Mouse (Mus musculus): ENCODE measurements around the gene Med12. TPM values are rescaled to one million over a fixed set of nuclear protein-coding genes. Genes with fewer than 3 reads are reported as not detected.

Med12 gene
- 10 to 100 TPM; 29.5 to 36.6 TPM for total RNA-seq (2021)
- long read RNA-seq, experiment 1, full-length matches to known transcripts = 2 of 13 reads
- long read RNA-seq, experiment 1, partial matches to known transcripts = 6 of 13 reads
- long read RNA-seq, experiment 1, other reads (novel, unspliced or antisense) = 5 of 13 reads
- long read RNA-seq, experiment 2, full-length matches to known transcripts = 1 of 15 reads
- long read RNA-seq, experiment 2, partial matches to known transcripts = 6 of 15 reads
- long read RNA-seq, experiment 2, other reads (novel, unspliced or antisense) = 8 of 15 reads

- DNase-seq (ENCODE audit: low spot score in 2 of 2) = peak; percentile 72 to 82
- Histone ChIP-seq H3K27ac (peak within 1 kb of the TSS; percentile 79), H3K4me3 (peak within 1 kb of the TSS; percentile 68)
- TF ChIP-seq CTCF (conservative IDR thresholded peaks at IDR 0.05) = no peak
Measured at GRCm38 (mm10) chrX:101273875-101274738, at the start of gene Med12. Med12 (plus strand) TSS chrX:101274030.

DNA sequence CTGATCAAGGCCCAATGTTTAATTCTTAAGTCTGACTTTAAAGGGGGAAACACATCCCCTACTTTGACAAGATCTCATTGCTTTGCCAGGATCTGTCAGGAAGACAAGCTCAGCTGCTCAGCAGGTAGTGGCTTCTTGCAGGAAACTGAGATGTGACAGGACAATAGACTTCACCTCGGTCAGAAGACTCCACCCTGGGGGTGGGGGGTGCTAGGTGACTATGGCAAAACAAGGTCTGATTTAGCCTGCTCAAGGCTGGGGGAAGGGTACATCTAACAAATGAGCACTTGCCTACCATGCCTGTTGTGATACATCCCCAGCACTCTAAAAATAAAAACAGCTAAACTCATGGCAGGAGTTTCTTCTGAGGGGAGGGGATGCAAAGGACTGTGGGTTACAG lies 28.8 kb upstream of the Med12 start:
- no peak overlapping the region for H3K27ac ChIP-seq
- TF ChIP-seq CTCF (conservative IDR thresholded peaks at IDR 0.05) = no peak
- DNase-seq (ENCODE audit: low spot score in 2 of 2) = no peak
- no peak overlapping the region for H3K4me3 ChIP-seq

DNA sequence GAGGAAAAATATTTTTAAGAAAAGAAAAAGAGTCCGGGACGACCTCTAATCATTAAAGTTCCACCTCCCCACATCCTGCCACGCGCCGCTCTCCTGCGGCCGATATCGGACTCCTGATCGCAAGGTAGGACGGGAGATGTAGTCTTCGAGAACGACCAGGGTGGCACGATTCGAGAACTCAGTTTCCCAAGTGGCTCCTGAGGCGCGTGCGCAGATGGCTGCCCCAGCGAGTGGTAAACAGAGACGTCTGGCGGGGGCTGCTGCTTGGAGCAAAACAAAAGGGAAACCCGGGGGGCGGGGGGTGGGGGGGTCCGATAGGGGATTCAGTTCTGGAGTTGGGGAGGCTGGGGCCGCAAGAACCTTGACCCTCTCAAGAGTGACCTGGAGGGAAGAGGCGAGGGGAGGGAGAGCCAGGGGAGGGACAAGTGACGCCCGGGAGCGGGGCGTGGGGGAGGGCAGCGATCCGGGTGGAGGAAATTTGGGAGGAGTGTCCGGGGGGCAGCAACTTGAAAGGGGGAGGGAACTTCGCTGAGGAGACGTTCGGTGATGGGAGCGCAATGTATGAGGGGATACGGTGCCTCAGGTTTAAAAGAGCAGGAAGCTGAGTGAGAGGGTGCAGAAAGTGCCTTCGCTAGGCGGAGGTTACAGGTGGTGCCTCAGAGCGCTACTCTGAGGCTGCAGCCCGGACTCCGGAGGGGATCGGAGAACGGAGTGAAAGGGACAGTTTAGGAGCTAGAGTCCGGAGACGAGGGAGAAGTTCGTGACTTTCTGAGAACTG lies 19.7 kb upstream of the Med12 start, which contains the start of gene Foxo4:
Gene Foxo4 (plus strand): TSS at position 577 of the 778 bp plus-strand sequence.
- peak; percentile 78 to 87 for DNase-seq (ENCODE audit: low spot score in 2 of 2)
- Histone ChIP-seq H3K27ac (peak within 1 kb of the TSS; percentile 82), H3K4me3 (peak within 1 kb of the TSS; percentile 64)
- no peak for TF ChIP-seq CTCF (conservative IDR thresholded peaks at IDR 0.05)

DNA sequence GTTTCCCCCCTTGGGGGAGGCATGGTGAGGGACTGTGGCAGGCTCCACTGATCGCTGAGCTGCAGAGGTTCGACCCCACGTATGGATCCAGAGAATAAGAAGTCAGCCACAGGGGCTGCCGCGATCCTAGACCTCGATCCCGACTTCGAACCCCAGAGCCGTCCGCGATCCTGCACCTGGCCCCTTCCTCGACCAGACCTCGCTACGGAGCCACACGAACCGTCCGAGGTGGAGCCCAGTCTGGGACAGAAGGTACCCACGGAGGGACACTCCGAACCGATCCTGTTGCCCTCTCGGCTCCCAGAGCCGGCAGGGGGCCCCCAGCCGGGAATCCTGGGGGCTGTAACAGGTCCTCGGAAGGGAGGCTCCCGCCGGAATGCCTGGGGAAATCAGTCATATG lies 19.1 kb upstream of the Med12 start:
- H3K4me3 ChIP-seq = peak overlapping the region; percentile 64
- peak overlapping the region; percentile 82; the same call in 1 of the 2 replicates for H3K27ac ChIP-seq
- DNase-seq (ENCODE audit: low spot score in 2 of 2) = no peak
- no peak for TF ChIP-seq CTCF (conservative IDR thresholded peaks at IDR 0.05)

DNA sequence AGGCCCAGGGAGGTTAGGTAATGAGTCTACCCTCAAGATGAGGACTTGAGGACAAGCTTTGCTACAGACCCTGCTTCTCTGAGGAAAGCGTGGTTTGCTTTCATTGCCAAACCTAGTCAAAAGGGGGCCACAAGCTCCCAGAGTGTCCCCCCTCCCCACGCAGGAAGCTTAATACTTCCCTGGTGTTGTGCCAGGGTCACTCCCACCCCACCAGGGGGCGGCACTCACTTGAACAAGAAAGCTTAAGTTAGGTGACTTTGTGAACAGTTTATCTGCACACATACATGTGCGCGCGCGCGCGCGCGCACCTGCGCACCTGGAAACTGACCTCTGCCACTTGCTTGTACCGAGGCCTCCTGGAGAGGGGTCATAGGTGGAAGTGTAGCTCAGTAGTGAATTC lies 17.2 kb upstream of the Med12 start:
- Histone ChIP-seq H3K27ac (no peak overlapping the region), H3K4me3 (no peak overlapping the region)
- no peak for DNase-seq (ENCODE audit: low spot score in 2 of 2)
- peak; percentile 42 for TF ChIP-seq CTCF (conservative IDR thresholded peaks at IDR 0.05)

- TF ChIP-seq CTCF (conservative IDR thresholded peaks at IDR 0.05) = no peak
- Histone ChIP-seq H3K4me3 (no peak overlapping the region), H3K27ac (no peak overlapping the region)
- DNase-seq (ENCODE audit: low spot score in 2 of 2) = no peak
Measured at GRCm38 (mm10) chrX:101260441-101261325, 13.1 kb upstream of the Med12 start.

DNA sequence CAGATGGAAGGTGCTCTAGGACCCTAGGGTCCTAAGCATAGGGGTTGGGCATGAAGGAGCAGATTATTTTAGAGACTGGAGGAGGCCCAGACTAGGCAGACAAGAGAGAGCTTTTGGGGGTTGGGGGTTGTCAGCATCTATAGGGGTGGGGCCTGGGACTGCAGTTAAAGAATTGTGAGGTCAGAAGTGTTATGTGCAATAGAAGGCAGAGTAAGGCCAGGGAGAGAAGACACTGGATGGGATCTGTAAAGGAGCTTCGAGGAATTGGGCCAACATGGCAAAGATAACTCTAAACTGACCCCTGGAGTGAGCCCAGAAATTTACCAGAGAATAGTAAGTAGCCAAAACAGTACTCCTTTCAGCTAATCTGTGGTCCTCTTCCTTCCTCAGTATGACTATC lies 9.9 kb upstream of the Med12 start, which contains the start of gene Gm614:
Gene Gm614 (minus strand): TSS at position 101 of the 400 bp plus-strand sequence.
- H3K4me3 ChIP-seq = no peak within 1 kb of the TSS
- no peak for TF ChIP-seq CTCF (conservative IDR thresholded peaks at IDR 0.05)
- H3K27ac ChIP-seq = no peak within 1 kb of the TSS
- no peak for DNase-seq (ENCODE audit: low spot score in 2 of 2)

GRCm38 (mm10) chrX:101266631-101267030 lies 7.2 kb upstream of the Med12 start:
- DNase-seq (ENCODE audit: low spot score in 2 of 2) = no peak
- Histone ChIP-seq H3K27ac (no peak overlapping the region), H3K4me3 (no peak overlapping the region)
- TF ChIP-seq CTCF (conservative IDR thresholded peaks at IDR 0.05) = no peak

DNA sequence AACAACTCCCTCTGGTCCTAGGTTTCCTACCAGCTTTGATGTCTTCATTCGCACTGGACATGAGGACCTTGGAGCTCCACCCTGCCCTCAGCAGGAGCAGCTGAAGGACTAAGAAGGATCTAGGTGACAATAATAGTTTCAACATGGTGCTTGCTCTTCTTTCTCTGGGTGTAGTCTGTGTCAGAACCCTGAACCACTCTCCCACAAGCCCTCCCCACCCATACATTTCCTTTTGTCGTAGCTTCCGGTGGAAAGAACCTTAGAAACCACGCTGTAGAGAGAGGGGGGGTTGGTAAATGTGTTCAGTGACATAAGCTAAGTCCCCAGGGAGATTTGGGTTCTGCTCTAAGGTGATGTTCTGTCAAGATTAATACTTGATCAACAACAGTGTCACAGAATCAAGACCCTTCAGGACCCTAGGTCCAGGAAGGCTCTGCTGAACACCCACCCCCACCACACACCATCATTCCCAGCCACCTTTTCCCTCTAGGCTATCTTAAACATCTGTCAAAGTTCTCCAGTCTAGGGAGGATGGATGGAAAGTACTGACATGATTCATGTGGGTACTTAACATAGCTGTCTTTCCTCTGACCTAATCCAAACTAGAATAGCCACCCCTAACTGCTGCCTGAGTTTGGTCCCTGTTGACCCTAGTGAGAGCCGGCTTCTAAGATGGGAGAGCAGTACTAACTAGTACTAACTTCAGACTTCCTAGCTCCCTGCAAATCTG lies 5.6 kb upstream of the Med12 start, which contains the start of gene Il2rg:
Gene Il2rg (minus strand): TSS at position 231 of the 730 bp plus-strand sequence.
- DNase-seq (ENCODE audit: low spot score in 2 of 2) = no peak
- Histone ChIP-seq H3K4me3 (no peak within 1 kb of the TSS), H3K27ac (no peak within 1 kb of the TSS)
- TF ChIP-seq CTCF (conservative IDR thresholded peaks at IDR 0.05) = no peak

DNA sequence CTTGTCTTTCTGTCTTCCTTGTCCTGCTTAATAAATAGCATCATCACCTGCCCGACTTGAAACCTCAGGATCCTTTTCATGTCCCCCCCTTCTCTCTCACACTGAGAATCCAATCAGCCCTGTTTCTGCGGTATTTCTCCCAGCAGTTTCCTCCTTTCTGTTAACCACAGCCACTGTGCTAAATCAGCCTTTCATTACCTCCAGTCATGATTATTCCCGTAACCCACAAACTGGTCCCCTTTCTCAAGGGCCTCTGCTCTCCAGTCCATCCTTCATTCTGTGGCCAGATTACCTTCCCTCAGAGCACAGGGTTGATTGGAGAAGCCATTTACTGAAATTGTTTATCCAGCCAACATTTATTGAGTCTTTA lies 5.1 kb upstream of the Med12 start, which contains the start of gene Gm20489:
Gene Gm20489 (minus strand): TSS at position 269 of the 370 bp plus-strand sequence.
- DNase-seq (ENCODE audit: low spot score in 2 of 2) = no peak
- no peak for TF ChIP-seq CTCF (conservative IDR thresholded peaks at IDR 0.05)
- Histone ChIP-seq H3K27ac (no peak within 1 kb of the TSS), H3K4me3 (no peak within 1 kb of the TSS)

DNA sequence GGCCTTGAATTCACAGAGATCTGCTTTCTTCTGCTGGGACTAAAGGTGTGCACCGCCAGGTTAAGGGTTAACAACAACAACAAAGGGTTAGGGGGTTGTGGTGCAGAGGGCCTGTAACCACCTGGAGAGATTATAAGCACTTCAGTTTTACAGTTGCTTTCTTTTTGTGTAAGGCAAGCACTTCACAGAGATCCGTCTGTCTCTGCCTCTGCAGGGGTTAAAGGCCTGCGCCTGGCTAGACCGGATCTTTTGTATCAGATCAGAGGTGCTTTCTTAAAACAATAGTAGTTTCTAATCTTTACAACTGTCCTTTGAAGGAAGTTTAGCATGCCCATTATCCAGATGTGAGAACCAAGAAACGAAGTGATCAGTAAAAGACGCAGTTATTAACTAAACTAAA lies 420 bp upstream of the Med12 start:
- H3K27ac ChIP-seq = peak overlapping the region; percentile 79; the same call in 1 of the 2 replicates
- H3K4me3 ChIP-seq = peak overlapping the region; percentile 68
- DNase-seq (ENCODE audit: low spot score in 2 of 2) = no peak
- TF ChIP-seq CTCF (conservative IDR thresholded peaks at IDR 0.05) = no peak

Data from layer of hippocampus, adult 2 months (tissue).